Mouse (Mus musculus): ENCODE measurements around the gene Suclg2. TPM values are rescaled to one million over a fixed set of nuclear protein-coding genes. Genes with fewer than 3 reads are reported as not detected.

Suclg2 gene
- 13.7 and 16.0 TPM in 2 replicates for total RNA-seq (2014; rRNA removed)
- polyA plus RNA-seq (2015; fragmentation: Nextera tagmentation; extraction: Ambion mirVana) = 12.4 and 16.1 TPM in 2 replicates

- H3K9me3 ChIP-seq (ENCODE audit: low read length) = no peaks in the 10 kb centered on the region
- H3K27me3 ChIP-seq (ENCODE audit: insufficient read depth, low read length) = no peaks in the 10 kb centered on the region
- peak; percentile 28; the same call in 1 of the 2 replicates for TF ChIP-seq CTCF (IDR thresholded peaks at IDR 0.05; ENCODE audit: low read depth)
- peak within 1 kb of the TSS; percentile 97 for H3K4me2 ChIP-seq (ENCODE audit: low read depth)
- no peaks in the 10 kb centered on the region for H3K36me3 ChIP-seq (ENCODE audit: insufficient read depth)
- H3K4me3 ChIP-seq (ENCODE audit: low read depth, low read length) = peak within 1 kb of the TSS; percentile 75
- H3K4me1 ChIP-seq (ENCODE audit: insufficient read depth) = no peaks in the 10 kb centered on the region
- DNase-seq (peak; percentile 73), ATAC-seq (peak; percentile 94)
- peak within 1 kb of the TSS; percentile 29 for H3K27ac ChIP-seq (ENCODE audit: low read depth, low read length)
- peak within 1 kb of the TSS; percentile 66 for H3K9ac ChIP-seq
- WGBS = 1% methylated on average over 67 of the region's 74 CpGs
These were observed at the start of gene Suclg2 for GRCm38 (mm10) chr6:95718031-95718968. Suclg2 (minus strand) TSS chr6:95718800.

- Histone ChIP-seq H3K27me3 (ENCODE audit: insufficient read depth, low read length) (no peaks in the 10 kb centered on the region; the same call in 1 of the 2 replicates), H3K36me3 (ENCODE audit: insufficient read depth) (no peaks in the 10 kb centered on the region), H3K4me1 (ENCODE audit: insufficient read depth) (no peaks in the 10 kb centered on the region), H3K9ac (no peak overlapping the region), H3K4me3 (ENCODE audit: low read depth, low read length) (no peak overlapping the region), H3K27ac (ENCODE audit: low read depth, low read length) (no peak overlapping the region), H3K9me3 (ENCODE audit: low read length) (no peaks in the 10 kb centered on the region), H3K4me2 (ENCODE audit: low read depth) (no peak overlapping the region)
- no peak for TF ChIP-seq CTCF (IDR thresholded peaks at IDR 0.05; ENCODE audit: low read depth)
- ATAC-seq (no peak), DNase-seq (no peak)
- 65% methylated on average over 4 of the region's 4 CpGs for WGBS
These were observed 48.0 kb upstream of the Suclg2 start for GRCm38 (mm10) chr6:95766566-95766965.

- Histone ChIP-seq H3K27me3 (ENCODE audit: insufficient read depth, low read length) (no peaks in the 10 kb centered on the region; the same call in none of the 2 replicates), H3K4me1 (ENCODE audit: insufficient read depth) (no peaks in the 10 kb centered on the region), H3K9me3 (ENCODE audit: low read length) (no peaks in the 10 kb centered on the region), H3K27ac (ENCODE audit: low read depth, low read length) (no peak overlapping the region), H3K4me2 (ENCODE audit: low read depth) (no peak overlapping the region), H3K9ac (no peak overlapping the region), H3K4me3 (ENCODE audit: low read depth, low read length) (no peak overlapping the region), H3K36me3 (ENCODE audit: insufficient read depth) (no peaks in the 10 kb centered on the region)
- no peak for TF ChIP-seq CTCF (IDR thresholded peaks at IDR 0.05; ENCODE audit: low read depth)
- WGBS = 30% methylated on average over 10 of the region's 10 CpGs
- ATAC-seq (peak; percentile 73), DNase-seq (peak; percentile 87)
These were observed 41.1 kb upstream of the Suclg2 start for GRCm38 (mm10) chr6:95759558-95760172.

GRCm38 (mm10) chr6:95742378-95742777 lies 23.8 kb upstream of the Suclg2 start:
- no peaks in the 10 kb centered on the region for H3K36me3 ChIP-seq (ENCODE audit: insufficient read depth)

GRCm38 (mm10) chr6:95731570-95732367 lies 13.2 kb upstream of the Suclg2 start:
- Histone ChIP-seq H3K27ac (ENCODE audit: low read depth, low read length) (no peak overlapping the region), H3K27me3 (ENCODE audit: insufficient read depth, low read length) (no peaks in the 10 kb centered on the region), H3K4me1 (ENCODE audit: insufficient read depth) (no peaks in the 10 kb centered on the region), H3K9ac (no peak overlapping the region), H3K36me3 (ENCODE audit: insufficient read depth) (no peaks in the 10 kb centered on the region), H3K4me3 (ENCODE audit: low read depth, low read length) (no peak overlapping the region), H3K9me3 (ENCODE audit: low read length) (no peaks in the 10 kb centered on the region), H3K4me2 (ENCODE audit: low read depth) (no peak overlapping the region)
- no peak for ATAC-seq
- 67% methylated on average over 11 of the region's 11 CpGs for WGBS
- TF ChIP-seq CTCF (IDR thresholded peaks at IDR 0.05; ENCODE audit: low read depth) = no peak
- DNase-seq = no peak

More at GRCm38 (mm10) chr6:95742378-95742777, 23.8 kb upstream of the Suclg2 start:
- no peak for TF ChIP-seq CTCF (IDR thresholded peaks at IDR 0.05; ENCODE audit: low read depth)
- H3K4me3 ChIP-seq (ENCODE audit: low read depth, low read length) = no peak overlapping the region
- H3K9me3 ChIP-seq (ENCODE audit: low read length) = no peaks in the 10 kb centered on the region
- H3K9ac ChIP-seq = no peak overlapping the region
- DNase-seq (no peak), ATAC-seq (no peak)
- no peak overlapping the region for H3K27ac ChIP-seq (ENCODE audit: low read depth, low read length)
- WGBS = 84% methylated on average over 4 of the region's 4 CpGs
- no peaks in the 10 kb centered on the region for H3K27me3 ChIP-seq (ENCODE audit: insufficient read depth, low read length)
- no peaks in the 10 kb centered on the region for H3K4me1 ChIP-seq (ENCODE audit: insufficient read depth)
- H3K4me2 ChIP-seq (ENCODE audit: low read depth) = no peak overlapping the region

GRCm38 (mm10) chr6:95729399-95729798 lies 10.8 kb upstream of the Suclg2 start:
- Histone ChIP-seq H3K36me3 (ENCODE audit: insufficient read depth) (no peaks in the 10 kb centered on the region), H3K4me1 (ENCODE audit: insufficient read depth) (no peaks in the 10 kb centered on the region), H3K4me3 (ENCODE audit: low read depth, low read length) (no peak overlapping the region), H3K27ac (ENCODE audit: low read depth, low read length) (no peak overlapping the region), H3K27me3 (ENCODE audit: insufficient read depth, low read length) (no peaks in the 10 kb centered on the region), H3K4me2 (ENCODE audit: low read depth) (no peak overlapping the region), H3K9me3 (ENCODE audit: low read length) (no peaks in the 10 kb centered on the region), H3K9ac (no peak overlapping the region)
- ATAC-seq (no peak), DNase-seq (no peak)
- 88% methylated on average over 5 of the region's 5 CpGs for WGBS
- TF ChIP-seq CTCF (IDR thresholded peaks at IDR 0.05; ENCODE audit: low read depth) = no peak
